Comparison of ENCODE assay signal across 14 mouse cellular contexts in genomic region chr5:117284029-117284428, GRCm38 (mm10). TPM values are rescaled to one million over a fixed set of nuclear protein-coding genes. Genes with fewer than 3 reads are reported as not detected.
DNase-seq lines count a peak whose midpoint lies in the region; ATAC-seq lines count a peak whose summit lies in the region.
"Had no signal": no experiment of that assay in that cellular context is flagged by ENCODE, and none has a peak within 500 bp of the region (broad histone marks: within the 10 kb centered on the region; RNA-seq: fewer than 3 reads in every experiment).

No protein-coding gene starts in this region.

- no peak for DNase-seq in frontal cortex, postnatal 25 days (ENCODE audit: low spot score in 2 of 2)
- DNase-seq in right cerebral cortex, adult 18-20 months, result peak; percentile 45
- no peak for DNase-seq in right cerebral cortex, postnatal 25 days
- DNase-seq in telencephalon, adult 2 months (ENCODE audit: low read depth, low spot score), result peak; percentile 28
- DNase-seq in gastrocnemius, postnatal 14 days, result no peak
- DNase-seq in embryo, embryonic 10.5 days (ENCODE audit: low spot score), result no peak
- DNase-seq: embryo, embryonic 11 days; heart, adult 2 months; thymus, postnatal 14 days had no signal

- peaks cover 11% of the 10 kb centered on the region; the same call in 1 of the 2 replicates for H3K36me3 ChIP-seq in forebrain, embryonic 16.5 days (ENCODE audit: control insufficient read depth, insufficient read depth)

- no peak overlapping the region for H3K4me2 ChIP-seq in forebrain, embryonic 16.5 days (ENCODE audit: low read length)

- peak; percentile 10; the same call in 1 of the 2 replicates for ATAC-seq in frontal cortex, adult (ENCODE audit: low TSS enrichment)
- ATAC-seq in forebrain, embryonic 16.5 days, result peak; percentile 31; the same call in 1 of the 2 replicates
- ATAC-seq: CD4-positive, CD25-positive, alpha-beta regulatory T cell, adult 4 months had no signal

- WGBS in forebrain, embryonic 16.5 days, result 30% methylated on average over 9 of the region's 9 CpGs

- peaks cover 32% of the 10 kb centered on the region for H3K4me1 ChIP-seq in forebrain, embryonic 16.5 days (replicated peaks; ENCODE audit: control insufficient read depth, insufficient read depth, low read length)

- H3K9ac ChIP-seq in forebrain, embryonic 16.5 days (replicated peaks; ENCODE audit: low read depth, low read length), result no peak overlapping the region; the same call in 1 of the 2 replicates

- no peak overlapping the region for H3K27ac ChIP-seq in forebrain, embryonic 16.5 days (ENCODE audit: low read length)
- H3K27ac ChIP-seq: heart, adult 2 months; kidney, postnatal 0 days; limb, embryonic 10.5 days had no signal

- no peak overlapping the region for H3K4me3 ChIP-seq in forebrain, embryonic 16.5 days (replicated peaks; ENCODE audit: low read length)
- H3K4me3 ChIP-seq: heart, adult 2 months; limb, embryonic 10.5 days had no signal

- no peaks in the 10 kb centered on the region for H3K9me3 ChIP-seq in forebrain, embryonic 16.5 days (ENCODE audit: control insufficient read depth, low read length)
- H3K9me3 ChIP-seq: limb, embryonic 10.5 days had no signal

- intact Hi-C loops in gastrocnemius, postnatal 14 days (cut with DNase I; ENCODE audit: low total_unique reads), result loop anchor here (10.0 kb wide), 1 partner anchor 169 kb away; the partner anchor contains the start of gene Suds3

- no peaks in the 10 kb centered on the region for H3K27me3 ChIP-seq in forebrain, embryonic 16.5 days (replicated peaks; ENCODE audit: control insufficient read depth, insufficient read depth, low read length)

RNA-seq across cellular contexts. Expression of gene Pebp1, which starts 3.4 kb away (rescaled TPM):
- polyA plus RNA-seq in forebrain, embryonic 16.5 days (2015; fragmentation: Nextera tagmentation; extraction: Ambion mirVana), result 1,113 and 1,180 TPM in 2 replicates
- 100 to 1,000 TPM; 293 to 295 TPM for total RNA-seq in gastrocnemius, postnatal 14 days (2021)

RNA-seq across cellular contexts. Expression of gene Vsig10, which starts 34.9 kb away (rescaled TPM):
- 1.5 and 2.1 TPM in 2 replicates for polyA plus RNA-seq in forebrain, embryonic 16.5 days (2015; fragmentation: Nextera tagmentation; extraction: Ambion mirVana)
- total RNA-seq in gastrocnemius, postnatal 14 days (2021), result 1 to 10 TPM; 6.0 to 8.8 TPM

Comparison
In these comparisons a context has a peak if more than half of its experiments do, and no peak if none do; other contexts are left out.
1. DNase-seq: peak in right cerebral cortex, adult 18-20 months (single experiment) and telencephalon, adult 2 months (single experiment); none in frontal cortex, postnatal 25 days (0 of 2), right cerebral cortex, postnatal 25 days (single experiment), gastrocnemius, postnatal 14 days (single experiment) and embryo, embryonic 10.5 days (single experiment).